Mouse (Mus musculus) spleen, postnatal 10 days (tissue): ENCODE data around the gene Nsmf.
A peak's percentile ranks its signal among the peaks of the same experiment; 100 is the strongest.

ENCODE experiments used
- DNase-seq, 2 experiments: peaks; one replicate each; pipeline ENCODE4 v3.0.0; 2021 to 2022; ENCODE audit warnings: low spot score in 2 of 2

Gene Nsmf

GRCm38 (mm10) chr2:25054221-25055067 lies at the start of gene Nsmf:
Nsmf (plus strand) TSS chr2:25054355.
- DNase-seq: peak; percentile 76 to 87

DNA sequence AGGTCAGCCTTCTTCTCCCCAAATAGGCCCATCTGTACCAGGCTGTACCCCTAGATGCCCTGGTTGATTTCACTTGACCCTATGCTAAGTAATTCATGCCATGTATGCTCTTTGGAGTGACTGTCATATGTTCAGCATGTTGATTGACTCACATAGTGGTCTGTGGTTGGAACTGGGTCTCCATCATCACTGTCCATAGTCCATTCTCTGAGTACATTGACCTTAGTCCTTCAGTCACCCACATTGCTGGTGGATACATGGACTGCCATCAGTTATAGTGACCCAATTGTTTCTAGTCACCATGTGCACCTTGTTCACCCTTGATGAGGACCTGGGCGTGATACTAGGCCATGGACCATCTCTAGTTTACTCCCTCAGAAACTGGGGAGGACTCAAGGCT lies 47.4 kb upstream of the Nsmf start:
- no peak for DNase-seq

GRCm38 (mm10) chr2:25008250-25008649 lies 45.9 kb upstream of the Nsmf start:
- DNase-seq: peak in 1 of 2 experiments; percentile 48

DNA sequence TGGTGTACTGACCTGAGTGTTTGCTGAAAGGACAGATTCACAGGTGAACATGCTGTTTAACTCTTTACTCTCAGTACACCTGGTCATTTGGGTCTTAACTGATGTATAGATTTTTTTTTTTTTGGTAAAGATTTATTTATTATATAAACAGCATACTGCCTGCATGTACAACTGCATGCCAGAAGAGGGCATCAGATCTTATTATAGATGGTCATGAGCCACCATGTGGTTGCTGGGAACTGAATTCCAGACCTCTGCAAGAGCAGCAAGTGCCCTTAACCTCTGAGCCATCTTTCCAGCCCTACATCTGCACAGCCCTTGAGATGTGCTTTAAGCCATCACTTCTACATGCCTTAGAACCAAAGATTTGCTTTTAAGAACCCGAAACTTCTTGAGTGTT lies 31.5 kb upstream of the Nsmf start:
- DNase-seq: no peak

GRCm38 (mm10) chr2:25025109-25025508 lies 29.0 kb upstream of the Nsmf start:
- no peak for DNase-seq

DNA sequence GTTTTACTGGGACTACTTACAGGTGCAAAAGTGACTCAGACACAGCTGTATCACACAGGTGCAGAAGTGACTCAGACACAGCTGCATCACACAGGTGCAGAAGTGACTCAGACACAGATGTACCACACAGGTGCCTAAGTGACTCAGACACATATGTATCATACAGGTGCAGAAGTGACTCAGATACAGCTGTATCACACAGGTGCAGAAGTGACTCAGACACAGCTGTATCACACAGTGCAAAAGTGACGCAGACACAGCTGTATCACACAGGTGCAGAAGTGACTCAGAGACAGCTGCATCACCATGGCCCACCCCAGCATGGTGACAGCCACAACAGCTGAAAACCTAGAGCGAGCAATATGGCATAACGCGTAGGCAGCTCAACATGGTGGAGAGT lies 19.2 kb upstream of the Nsmf start:
- no peak for DNase-seq

DNA sequence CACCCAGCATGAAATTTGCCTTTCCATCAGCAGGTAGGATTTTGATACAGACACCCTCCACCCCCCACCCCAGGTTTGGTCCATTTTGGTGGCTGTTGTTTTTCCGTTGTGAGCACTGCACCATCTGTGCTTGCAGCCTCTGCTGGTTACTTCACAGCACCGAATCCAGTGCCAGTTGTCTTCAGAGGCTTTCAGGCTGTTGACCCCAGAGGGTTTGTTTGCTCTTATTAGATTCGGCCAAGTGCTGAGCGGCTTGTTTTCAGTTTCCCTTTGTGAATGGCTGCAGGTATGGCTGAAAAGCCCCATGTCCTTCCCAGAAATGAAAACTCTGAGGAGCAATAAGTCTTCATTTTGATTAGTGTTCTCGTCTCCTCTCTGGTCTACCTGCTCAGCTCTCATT lies 14.1 kb upstream of the Nsmf start:
- DNase-seq: no peak

DNA sequence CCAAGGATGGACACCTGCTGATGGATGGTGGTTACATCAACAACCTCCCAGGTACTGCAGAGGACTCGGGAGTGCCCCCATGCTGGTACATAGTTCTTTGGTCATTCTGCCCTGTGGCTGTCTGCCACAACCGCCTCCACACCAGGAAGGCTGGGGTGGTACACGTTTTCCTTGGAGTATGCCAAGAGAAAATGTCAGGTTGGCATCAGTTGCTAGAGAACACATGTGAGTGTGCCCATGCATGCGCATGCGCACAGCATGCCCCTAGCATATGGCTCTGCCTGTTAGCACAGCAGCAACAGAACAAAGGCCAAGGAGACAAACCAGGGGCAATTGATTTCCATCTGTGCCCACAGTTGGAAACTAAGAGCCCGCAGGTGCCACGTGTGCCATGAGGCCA lies 3.2 kb upstream of the Nsmf start:
- DNase-seq: no peak

GRCm38 (mm10) chr2:25051450-25051849 lies 2.7 kb upstream of the Nsmf start:
- DNase-seq: no peak

DNA sequence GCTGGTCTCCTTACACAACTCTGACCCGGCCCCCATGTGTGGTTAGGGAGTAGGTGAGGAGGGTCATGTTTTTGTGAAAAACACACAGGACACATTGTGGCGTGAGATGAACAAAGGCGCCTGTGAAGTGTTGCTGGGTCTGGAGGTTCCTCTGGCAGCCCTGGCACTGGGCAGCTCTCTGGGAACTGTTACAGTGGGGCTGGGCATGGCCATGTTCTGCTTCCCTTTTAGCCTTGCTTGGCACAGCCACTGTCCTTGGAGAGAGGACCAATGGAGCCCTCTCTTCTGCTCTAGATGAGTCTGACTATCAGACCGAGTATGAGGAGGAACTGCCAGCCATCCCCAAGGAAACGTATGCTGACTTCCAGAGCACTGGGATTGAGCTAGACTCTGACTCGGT lies 1.1 kb upstream of the Nsmf start:
- no peak for DNase-seq

DNA sequence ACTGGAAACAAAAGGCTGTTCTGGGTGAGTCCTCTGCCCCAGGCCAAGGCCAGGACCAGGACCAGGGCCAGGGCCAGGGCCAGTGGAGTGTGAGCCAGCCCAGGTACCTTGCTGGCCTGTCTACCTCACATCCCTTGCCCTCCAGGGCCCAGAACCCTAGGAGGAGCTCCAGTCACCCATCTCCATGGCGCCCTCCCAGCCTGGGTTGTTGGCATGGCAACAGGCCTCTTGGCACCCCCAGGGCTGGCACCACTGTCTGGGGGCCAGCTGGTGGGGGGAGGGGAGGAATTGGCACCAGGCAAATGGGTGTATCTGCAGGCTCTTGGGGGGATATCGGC lies 882 bp downstream of the Nsmf start:
- peak in 1 of 2 experiments; percentile 29 for DNase-seq

DNA sequence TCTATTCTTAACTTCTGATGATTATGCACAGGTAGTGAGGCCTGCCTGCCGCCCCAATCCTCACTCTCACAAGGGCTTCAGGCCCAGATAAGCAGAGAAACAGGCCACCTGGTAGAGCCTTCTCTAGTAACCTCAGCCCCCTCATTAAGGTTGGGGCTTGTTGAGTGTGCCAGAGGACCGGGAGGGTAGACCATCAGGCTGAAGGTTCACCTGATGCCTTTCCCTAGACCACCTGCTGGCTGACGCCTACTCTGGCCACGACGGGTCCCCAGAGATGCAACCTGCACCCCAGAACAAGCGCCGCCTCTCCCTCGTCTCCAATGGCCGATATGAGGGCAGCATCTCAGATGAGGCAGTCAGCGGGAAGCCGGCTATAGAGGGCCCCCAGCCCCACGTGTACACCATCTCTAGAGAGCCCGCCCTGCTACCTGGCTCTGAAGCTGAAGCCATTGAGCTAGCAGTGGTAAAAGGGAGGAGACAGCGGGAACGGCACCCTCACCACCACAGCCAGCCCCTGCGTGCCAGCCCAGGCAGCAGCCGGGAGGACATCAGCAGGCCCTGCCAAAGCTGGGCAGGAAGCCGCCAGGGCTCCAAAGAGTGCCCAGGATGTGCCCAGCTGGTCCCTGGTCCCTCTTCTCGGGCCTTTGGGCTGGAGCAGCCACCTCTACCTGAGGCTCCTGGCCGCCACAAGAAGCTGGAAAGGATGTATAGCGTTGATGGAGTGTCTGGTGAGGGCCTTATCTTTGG lies 1.4 kb downstream of the Nsmf start:
- DNase-seq: no peak

DNA sequence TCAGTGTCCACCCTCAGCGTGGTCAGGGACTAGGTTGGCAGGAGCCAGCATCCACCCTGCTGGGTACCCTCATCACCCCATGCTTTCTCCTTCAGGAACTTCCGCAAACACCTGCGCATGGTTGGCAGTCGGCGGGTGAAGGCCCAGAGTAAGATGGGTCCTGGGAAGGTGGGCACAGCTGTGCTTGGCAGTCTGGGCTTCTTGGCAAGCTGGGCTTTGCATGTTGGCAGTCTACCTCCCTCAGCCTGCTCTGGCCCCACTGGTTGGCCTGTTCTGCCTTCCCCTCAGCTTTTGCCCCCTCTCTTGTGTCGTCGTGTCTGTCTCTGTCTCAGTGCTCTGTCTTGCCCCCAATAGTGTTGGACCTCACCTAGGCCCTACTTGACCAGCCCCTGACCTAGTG lies 4.8 kb downstream of the Nsmf start:
- no peak for DNase-seq

- no peak for DNase-seq
Measured at GRCm38 (mm10) chr2:25063523-25063922, 9.4 kb downstream of the Nsmf start.

- DNase-seq: no peak
Measured at GRCm38 (mm10) chr2:25064285-25064684, 10.1 kb downstream of the Nsmf start.

DNA sequence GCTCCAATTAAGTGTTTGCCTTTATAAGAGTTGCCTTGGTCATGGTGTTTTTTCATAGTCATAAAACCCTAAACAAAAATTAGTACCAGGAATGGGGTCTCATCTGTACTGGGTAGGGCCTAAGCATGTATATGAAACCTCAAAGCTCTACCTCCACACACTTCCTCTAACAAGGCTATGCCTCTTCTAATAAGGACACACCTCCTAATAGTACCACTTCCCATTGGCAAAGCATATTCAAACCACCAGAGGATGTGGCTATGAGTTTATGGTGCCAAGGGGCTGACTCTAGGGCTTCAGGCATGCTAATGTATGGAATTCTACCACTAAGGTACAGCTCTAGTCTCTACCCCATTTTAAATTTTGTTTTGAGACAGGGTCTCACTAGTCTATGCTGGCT lies 11.4 kb downstream of the Nsmf start:
- DNase-seq: no peak

- no peak for DNase-seq
Measured at GRCm38 (mm10) chr2:25066552-25066951, 12.4 kb downstream of the Nsmf start.

- DNase-seq: no peak
Measured at GRCm38 (mm10) chr2:25069537-25069936, 15.4 kb downstream of the Nsmf start.

GRCm38 (mm10) chr2:25072398-25072797 lies 18.2 kb downstream of the Nsmf start:
- DNase-seq: no peak

- DNase-seq: no peak
Measured at GRCm38 (mm10) chr2:25075506-25075905, 21.4 kb downstream of the Nsmf start.

- no peak for DNase-seq
Measured at GRCm38 (mm10) chr2:25078967-25079366, 24.8 kb downstream of the Nsmf start.

GRCm38 (mm10) chr2:25080076-25080475 lies 25.9 kb downstream of the Nsmf start, which contains the start of gene Entpd8:
Entpd8 (plus strand) TSS chr2:25080304.
- no peak for DNase-seq

- no peak for DNase-seq
Measured at GRCm38 (mm10) chr2:25083697-25084096, 29.5 kb downstream of the Nsmf start.
